Mouse (Mus musculus) midbrain, embryonic 12.5 days (tissue): ENCODE results near the gene Syngap1. TPM values are rescaled to one million over a fixed set of nuclear protein-coding genes. Genes with fewer than 3 reads are reported as not detected.

Experiments used
- ATAC-seq: fragments of 200-750 bp; cut with Nextera tagmentation; 2 replicates; pipeline ENCODE4 v1.8.0; 2017; ENCODE audit warnings: low read depth, moderate TSS enrichment, moderate library complexity; ENCODE audit not compliant: low FRiP score
- H3K27ac ChIP-seq: fragments of 300-500 bp; sonication (generic); replicated peaks from 2 replicates; pipeline ENCODE4 v1.5.1; 2016; ENCODE audit warnings: mild to moderate bottlenecking
- H3K27me3 ChIP-seq: fragments of 300-500 bp; sonication (generic); 2 replicates; pipeline ENCODE4 v1.6.1; 2016; ENCODE audit warnings: mild to moderate bottlenecking
- H3K36me3 ChIP-seq: fragments of 300-500 bp; sonication (generic); 2 replicates; pipeline ENCODE4 v1.6.1; 2016
- H3K4me1 ChIP-seq: fragments of 300-500 bp; sonication (generic); 2 replicates; pipeline ENCODE4 v1.6.1; 2016
- H3K4me2 ChIP-seq: fragments of 300-500 bp; sonication (generic); replicated peaks from 2 replicates; pipeline ENCODE4 v1.6.1; 2016; ENCODE audit warnings: mild to moderate bottlenecking, moderate library complexity
- H3K4me3 ChIP-seq: fragments of 300-500 bp; sonication (generic); 2 replicates; pipeline ENCODE4 v1.5.1; 2016; ENCODE audit warnings: mild to moderate bottlenecking
- H3K9ac ChIP-seq: fragments of 300-500 bp; sonication (generic); replicated peaks from 2 replicates; pipeline ENCODE4 v1.6.1; 2016; ENCODE audit warnings: mild to moderate bottlenecking, moderate library complexity
- H3K9me3 ChIP-seq: fragments of 300-500 bp; sonication (generic); 2 replicates; pipeline ENCODE4 v1.6.1; 2016; ENCODE audit warnings: mild to moderate bottlenecking
- WGBS: fragments of 180-500 bp; shearing (Covaris S2); methylation state at CpG from one replicate; pipeline ENCODE4 v1.1.7; 2016; 5-methylcytosine and 5-hydroxymethylcytosine counted together
- microRNA-seq: library from miRNA; unstranded; fragments of <30 nt; microRNA quantifications from one replicate; pipeline ENCODE4, GENCODE M21; 2017
- polyA plus RNA-seq: library from polyadenylated mRNA; unstranded; fragments of >200 nt; fragmentation: Nextera tagmentation; extraction: Ambion mirVana; gene quantifications from 2 replicates; pipeline ENCODE4 v1.2.1, GENCODE M21; 2016

The Syngap1 gene
- polyA plus RNA-seq, 1 experiment from 2014 or later, result 3.6 TPM

- WGBS, result 94% methylated on average over 9 of the region's 9 CpGs
These were observed 80.7 kb downstream of the Syngap1 start for GRCm38 (mm10) chr17:27021736-27022135.

More at GRCm38 (mm10) chr17:27021736-27022135, 80.7 kb downstream of the Syngap1 start:
- Histone ChIP-seq H3K9me3 (no peaks in the 10 kb centered on the region), H3K36me3 (peaks cover 63% of the 10 kb centered on the region), H3K27ac (no peak overlapping the region), H3K9ac (no peak overlapping the region), H3K4me1 (peaks cover 15% of the 10 kb centered on the region), H3K4me2 (no peak overlapping the region), H3K4me3 (no peak overlapping the region), H3K27me3 (no peaks in the 10 kb centered on the region)
- ATAC-seq, result no peak

Small RNAs within 50 kb of the gene (microRNA-seq; reads per million reads assigned to microRNA genes)
- gene Gm27775 (not detected), gene Mir3083 (not detected), gene Mir6968 (1.4 reads per million)

Other genes starting within 250 kb of the Syngap1 start
- gene Crebrf, start 225.6 kb upstream of the Syngap1 start, polyA plus RNA-seq, result 7.3 and 11.4 TPM in 2 replicates
- 44.7 and 53.6 TPM in 2 replicates for gene Bnip1, start 160.2 kb upstream of the Syngap1 start, polyA plus RNA-seq
- gene Nkx2-5, start 96.2 kb upstream of the Syngap1 start, polyA plus RNA-seq, result not detected in 2 replicates
- 6.3 and 9.1 TPM in 2 replicates for gene Kifc5b, start 24.2 kb upstream of the Syngap1 start, polyA plus RNA-seq
- 11.6 and 11.9 TPM in 2 replicates for gene Phf1, start 8.2 kb upstream of the Syngap1 start, polyA plus RNA-seq
- 156 and 159 TPM in 2 replicates for gene Cuta, start 1.7 kb upstream of the Syngap1 start, polyA plus RNA-seq
- 18.5 and 19.9 TPM in 2 replicates for gene Zbtb9, start 31.9 kb downstream of the Syngap1 start, polyA plus RNA-seq
- 3.4 and 3.5 TPM in 2 replicates for gene Bak1, start 87.8 kb downstream of the Syngap1 start, polyA plus RNA-seq
- gene Itpr3, start 116.1 kb downstream of the Syngap1 start, polyA plus RNA-seq, result 1.4 and 2.2 TPM in 2 replicates
- 302 and 331 TPM in 2 replicates for gene Uqcc2, start 192.7 kb downstream of the Syngap1 start, polyA plus RNA-seq
- gene Ip6k3, start 226.5 kb downstream of the Syngap1 start, polyA plus RNA-seq, result 0.16 and 0.51 TPM in 2 replicates